14 mouse cellular contexts compared by ENCODE assay signal in the genomic region with DNA sequence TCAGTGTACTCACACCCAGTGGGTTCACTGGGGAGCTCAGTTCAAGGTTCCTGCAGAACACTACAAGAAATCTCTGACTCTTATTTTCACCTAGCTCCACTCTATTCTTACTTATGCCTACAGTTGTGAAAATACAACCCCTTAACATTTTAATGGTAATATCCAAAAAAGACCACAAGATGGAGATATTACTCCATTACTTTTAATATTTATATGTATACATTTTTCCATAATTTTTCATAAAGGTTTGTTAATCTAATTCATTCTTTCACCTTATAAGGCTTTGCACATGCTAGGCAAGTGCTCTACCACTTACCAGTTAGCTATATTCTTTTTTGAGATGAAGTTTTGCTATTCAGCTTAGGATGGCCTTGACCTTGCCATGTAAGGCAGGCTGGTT. TPM values are rescaled to one million over a fixed set of nuclear protein-coding genes. Genes with fewer than 3 reads are reported as not detected.
DNase-seq lines count a peak whose midpoint lies in the region; ATAC-seq and TF ChIP-seq lines count a peak whose summit lies in the region.
"Had no signal": no experiment of that assay in that cellular context is flagged by ENCODE, and none has a peak within 500 bp of the region (broad histone marks: within the 10 kb centered on the region; RNA-seq: fewer than 3 reads in every experiment).

No protein-coding gene starts in this region.

- H3K27ac ChIP-seq in gastrocnemius, adult 2 months = no peak overlapping the region
- H3K27ac ChIP-seq in midbrain, embryonic 12.5 days (replicated peaks) = no peak overlapping the region
- H3K27ac ChIP-seq in midbrain, embryonic 13.5 days = no peak overlapping the region
- H3K27ac ChIP-seq in kidney, adult 2 months (ENCODE audit: insufficient read depth, low read depth, low read length) = no peak overlapping the region
- H3K27ac ChIP-seq: limb, embryonic 13.5 days had no signal

- no peaks in the 10 kb centered on the region for H3K36me3 ChIP-seq in midbrain, embryonic 12.5 days
- H3K36me3 ChIP-seq in midbrain, embryonic 13.5 days = no peaks in the 10 kb centered on the region
- no peaks in the 10 kb centered on the region for H3K36me3 ChIP-seq in kidney, adult 2 months (ENCODE audit: control insufficient read depth, insufficient read depth, low read length)
- H3K36me3 ChIP-seq: heart, embryonic 12.5 days; limb, embryonic 13.5 days had no signal

- intact Hi-C loops in gastrocnemius, adult 2 months (cut with DNase I) = no loop called here
- intact Hi-C loops in left cerebral cortex, postnatal 10 days (cut with DNase I) = loop anchor here (5.0 kb wide), 1 partner anchor 896 kb away; no protein-coding TSS in a partner anchor

- no peaks in the 10 kb centered on the region for H3K9me3 ChIP-seq in midbrain, embryonic 12.5 days
- no peaks in the 10 kb centered on the region for H3K9me3 ChIP-seq in midbrain, embryonic 13.5 days
- H3K9me3 ChIP-seq: heart, embryonic 12.5 days; limb, embryonic 13.5 days had no signal

- TF ChIP-seq POLR2A in kidney, adult 2 months (IDR thresholded peaks at IDR 0.05; ENCODE audit: low read depth, low read length) = no peak

- no peak overlapping the region for H3K4me2 ChIP-seq in midbrain, embryonic 12.5 days (replicated peaks)
- H3K4me2 ChIP-seq in midbrain, embryonic 13.5 days (replicated peaks) = no peak overlapping the region
- H3K4me2 ChIP-seq: heart, embryonic 12.5 days; limb, embryonic 13.5 days had no signal

- no peak overlapping the region for H3K9ac ChIP-seq in midbrain, embryonic 12.5 days (replicated peaks)
- H3K9ac ChIP-seq in midbrain, embryonic 13.5 days (replicated peaks) = no peak overlapping the region
- H3K9ac ChIP-seq: heart, embryonic 12.5 days; limb, embryonic 13.5 days had no signal

- DNase-seq in gastrocnemius, adult 2 months = no peak
- no peak for DNase-seq in gastrocnemius, postnatal 10 days
- DNase-seq in retina, postnatal 1 day = peak; percentile 19
- no peak for DNase-seq in kidney, adult 2 months
- DNase-seq in left cerebral cortex, postnatal 10 days (ENCODE audit: extremely low spot score in 1 of 2, low spot score in 2 of 2) = no peak
- DNase-seq: cerebellum, adult 11-12 months; layer of hippocampus, postnatal 36 days; lung, adult 18-20 months; right cerebral cortex, adult 18-20 months had no signal

- no peak overlapping the region for H3K4me3 ChIP-seq in gastrocnemius, adult 2 months
- H3K4me3 ChIP-seq in midbrain, embryonic 12.5 days = no peak overlapping the region
- H3K4me3 ChIP-seq in midbrain, embryonic 13.5 days (replicated peaks) = no peak overlapping the region
- no peak overlapping the region for H3K4me3 ChIP-seq in kidney, adult 2 months (ENCODE audit: insufficient read depth, low read depth, low read length)
- H3K4me3 ChIP-seq: heart, embryonic 12.5 days; limb, embryonic 13.5 days had no signal

- ATAC-seq in midbrain, embryonic 12.5 days (ENCODE audit: low FRiP score, low read depth) = 0 out of 2 replicates have a peak, but pooled peaks have one; percentile 47
- no peak for ATAC-seq in midbrain, embryonic 13.5 days
- peak; percentile 49 for ATAC-seq in activated CD4-positive, CD25-positive, alpha-beta regulatory T cell, adult 4 months

- H3K4me1 ChIP-seq in midbrain, embryonic 12.5 days = no peaks in the 10 kb centered on the region
- H3K4me1 ChIP-seq in midbrain, embryonic 13.5 days (replicated peaks) = no peaks in the 10 kb centered on the region
- no peaks in the 10 kb centered on the region for H3K4me1 ChIP-seq in kidney, adult 2 months (ENCODE audit: control insufficient read depth, insufficient read depth, low read length)
- H3K4me1 ChIP-seq: heart, embryonic 12.5 days; limb, embryonic 13.5 days had no signal

- no peaks in the 10 kb centered on the region for H3K27me3 ChIP-seq in midbrain, embryonic 12.5 days
- no peaks in the 10 kb centered on the region for H3K27me3 ChIP-seq in midbrain, embryonic 13.5 days
- no peaks in the 10 kb centered on the region for H3K27me3 ChIP-seq in kidney, adult 2 months (replicated peaks; ENCODE audit: control insufficient read depth, insufficient read depth, low read length)
- H3K27me3 ChIP-seq: heart, embryonic 12.5 days; limb, embryonic 13.5 days had no signal

- TF ChIP-seq CTCF in gastrocnemius, adult 2 months (IDR thresholded peaks at IDR 0.05) = peak; percentile 53
- TF ChIP-seq CTCF in kidney, adult 2 months (conservative IDR thresholded peaks at IDR 0.05; ENCODE audit: insufficient read depth, insufficient read length, low read depth, low read length) = no peak

RNA-seq across cellular contexts. Expression of gene Dnajc1, which starts 11.0 kb away (rescaled TPM):
- total RNA-seq in gastrocnemius, adult 2 months (2021) = 10 to 100 TPM; 10.7 to 13.2 TPM
- 10 to 100 TPM; 13.4 to 18.3 TPM for total RNA-seq in gastrocnemius, postnatal 10 days (2021)
- 29.2 and 33.3 TPM in 2 replicates for polyA plus RNA-seq in midbrain, embryonic 12.5 days (2016; fragmentation: Nextera tagmentation; extraction: Ambion mirVana)
- 21.6 and 24.1 TPM in 2 replicates for polyA plus RNA-seq in midbrain, embryonic 13.5 days (2015; fragmentation: Nextera tagmentation; extraction: Ambion mirVana)
- 10 to 100 TPM; 28.5 to 33.8 TPM for polyA plus RNA-seq in activated CD4-positive, CD25-positive, alpha-beta regulatory T cell, adult 4 months (2017; shearing (Covaris generic))
- polyA plus RNA-seq in kidney, adult 2 months (2012; rRNA removed) = 10.8 TPM in 2 replicates
- 10 to 100 TPM; 13.1 to 13.3 TPM for total RNA-seq in left cerebral cortex, postnatal 10 days (2021)
